Mouse (Mus musculus) mouse embryonic stem cell (cell line): Measurements from ENCODE around the gene Zfp64.

Experiments used
- in situ Hi-C, 2 experiments: fragments of 300-500 bp; cut with MboI; formaldehyde crosslinking; loops; 1 replicate in 1 of 2; 3 replicates in 1 of 2; pipeline ENCODE4 v1.14.3; 2019 to 2020; ENCODE audit warnings: low sequenced_read_pairs in 2 of 2, low pct_unique_long_range_greater_than_20kb in 1 of 2, mixed read lengths in 1 of 2; ENCODE audit not compliant: unreplicated experiment in 1 of 2

Zfp64 gene

GRCm38 (mm10) chr2:168912051-168912891 lies 43.1 kb downstream of the Zfp64 start:
- in situ Hi-C loops: no loop called here

- in situ Hi-C loops: no loop called here
Measured at GRCm38 (mm10) chr2:168911527-168911926, 43.9 kb downstream of the Zfp64 start.

- in situ Hi-C loops: no loop called here
Measured at GRCm38 (mm10) chr2:168906022-168906421, 49.4 kb downstream of the Zfp64 start.

GRCm38 (mm10) chr2:168904846-168905245 lies 50.5 kb downstream of the Zfp64 start:
- in situ Hi-C loops: no loop called here

GRCm38 (mm10) chr2:168904188-168904587 lies 51.2 kb downstream of the Zfp64 start:
- in situ Hi-C loops: no loop called here

GRCm38 (mm10) chr2:168902634-168903033 lies 52.8 kb downstream of the Zfp64 start:
- in situ Hi-C loops: no loop called here

GRCm38 (mm10) chr2:168897906-168898305 lies 57.5 kb downstream of the Zfp64 start:
- in situ Hi-C loops: loop anchor here in 1 of 2 experiments (25.0 kb wide), 1 partner anchor 436 kb away; no protein-coding TSS in a partner anchor

- in situ Hi-C loops: loop anchor here in 1 of 2 experiments (25.0 kb wide), 1 partner anchor 433 kb away; no protein-coding TSS in a partner anchor
Measured at GRCm38 (mm10) chr2:168895531-168895930, 59.9 kb downstream of the Zfp64 start.

- in situ Hi-C loops: loop anchor here in 1 of 2 experiments (25.0 kb wide), 1 partner anchor 432 kb away; no protein-coding TSS in a partner anchor
Measured at GRCm38 (mm10) chr2:168894738-168895137, 60.6 kb downstream of the Zfp64 start.

- in situ Hi-C loops: loop anchor here in 1 of 2 experiments (25.0 kb wide), 1 partner anchor 430 kb away; no protein-coding TSS in a partner anchor
Measured at GRCm38 (mm10) chr2:168892057-168892456, 63.3 kb downstream of the Zfp64 start.

- in situ Hi-C loops: loop anchor here in 1 of 2 experiments (25.0 kb wide), 1 partner anchor 422 kb away; no protein-coding TSS in a partner anchor
Measured at GRCm38 (mm10) chr2:168884641-168885040, 70.7 kb downstream of the Zfp64 start.

- in situ Hi-C loops: loop anchor here in 1 of 2 experiments (25.0 kb wide), 1 partner anchor 421 kb away; no protein-coding TSS in a partner anchor
Measured at GRCm38 (mm10) chr2:168882997-168883396, 72.4 kb downstream of the Zfp64 start.

GRCm38 (mm10) chr2:168881927-168882326 lies 73.5 kb downstream of the Zfp64 start:
- in situ Hi-C loops: loop anchor here in 1 of 2 experiments (25.0 kb wide), 1 partner anchor 420 kb away; no protein-coding TSS in a partner anchor

GRCm38 (mm10) chr2:168879573-168879972 lies 75.8 kb downstream of the Zfp64 start:
- in situ Hi-C loops: loop anchor here (10.0 to 25.0 kb wide), 2 partner anchors 405 to 417 kb away; no protein-coding TSS in a partner anchor

- in situ Hi-C loops: loop anchor here (10.0 to 25.0 kb wide), 2 partner anchors 404 to 416 kb away; no protein-coding TSS in a partner anchor
Measured at GRCm38 (mm10) chr2:168878708-168879107, 76.7 kb downstream of the Zfp64 start.

- in situ Hi-C loops: loop anchor here (10.0 to 25.0 kb wide), 2 partner anchors 403 to 416 kb away; no protein-coding TSS in a partner anchor
Measured at GRCm38 (mm10) chr2:168878158-168878557, 77.2 kb downstream of the Zfp64 start.

GRCm38 (mm10) chr2:168876631-168877030 lies 78.8 kb downstream of the Zfp64 start:
- in situ Hi-C loops: loop anchor here (10.0 to 25.0 kb wide), 2 partner anchors 402 to 414 kb away; no protein-coding TSS in a partner anchor

- in situ Hi-C loops: loop anchor here in 1 of 2 experiments (5.0 to 25.0 kb wide), 3 partner anchors 132 to 612 kb away; partner anchors contain the start of gene Atp9a
Measured at GRCm38 (mm10) chr2:168874498-168874897, 80.9 kb downstream of the Zfp64 start.
